Mouse (Mus musculus): ENCODE data around the gene Gm4787. TPM values are rescaled to one million over a fixed set of nuclear protein-coding genes. Genes with fewer than 3 reads are reported as not detected.

Gene Gm4787
- 0.13 and 0.16 TPM in 2 replicates for polyA plus RNA-seq (2021; fragmentation: Nextera tagmentation)
- long read RNA-seq, experiment 1, result 0 reads
- long read RNA-seq, experiment 2, result 0 reads

GRCm38 (mm10) chr12:81379364-81379763, at the start of gene Gm4787:
Gm4787 (minus strand) TSS chr12:81379464.

GRCm38 (mm10) chr12:81421846-81422245, 42.6 kb upstream of the Gm4787 start, which contains the start of gene Adam4:
Adam4 (minus strand) TSS chr12:81421946.

DNA sequence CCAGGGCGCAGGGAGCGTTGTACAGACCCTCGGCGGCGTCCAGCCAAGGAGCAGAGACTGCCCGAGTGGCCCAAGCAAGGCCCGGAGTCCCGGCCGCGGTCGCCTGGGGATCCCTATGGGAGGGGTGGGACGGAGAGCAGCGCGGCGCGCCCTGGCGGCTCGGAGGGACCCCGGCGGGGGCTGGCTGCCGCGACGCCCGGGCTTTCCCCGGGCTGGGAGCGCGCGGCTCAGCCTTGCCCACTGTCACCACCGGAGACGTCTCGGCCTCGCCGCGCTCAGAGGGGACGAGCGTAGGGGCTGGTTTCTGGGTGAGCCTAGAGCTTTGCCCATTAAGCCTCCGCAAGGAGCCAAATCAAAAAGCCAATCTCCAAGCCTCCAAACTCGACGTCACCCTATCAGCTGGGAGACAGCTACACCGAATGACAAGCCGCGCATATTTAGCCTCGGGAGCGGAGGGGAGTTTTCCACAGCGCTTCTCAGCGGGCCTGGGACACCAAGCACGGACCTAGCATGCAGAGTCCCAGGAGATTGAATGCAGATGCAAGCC, 46.3 kb downstream of the Gm4787 start, which contains the start of gene Slc8a3:
Gene Slc8a3, minus strand, starts transcription at position 306 of the 547 bp plus-strand sequence.

Other genes with a start within 250 kb of the Gm4787 start
- 4.4 and 6.8 TPM in 2 replicates for gene Slc8a3, start 46.3 kb downstream of the Gm4787 start, polyA plus RNA-seq (2021; fragmentation: Nextera tagmentation)
- 0.11 and 0.17 TPM in 2 replicates for gene Adam4, start 42.5 kb upstream of the Gm4787 start, polyA plus RNA-seq (2021; fragmentation: Nextera tagmentation)
- gene Cox16, start 105.7 kb upstream of the Gm4787 start, polyA plus RNA-seq (2021; fragmentation: Nextera tagmentation), result 101 and 129 TPM in 2 replicates
- gene Gm20498, start 153.4 kb upstream of the Gm4787 start, polyA plus RNA-seq (2021; fragmentation: Nextera tagmentation), result 37.0 and 56.7 TPM in 2 replicates
- gene Synj2bp, start 153.4 kb upstream of the Gm4787 start, polyA plus RNA-seq (2021; fragmentation: Nextera tagmentation), result 16.6 and 29.6 TPM in 2 replicates
- gene Adam21, start 189.0 kb upstream of the Gm4787 start, polyA plus RNA-seq (2021; fragmentation: Nextera tagmentation), result 0.18 and 0.20 TPM in 2 replicates
- 36.8 and 42.7 TPM in 2 replicates for gene Med6, start 215.5 kb upstream of the Gm4787 start, polyA plus RNA-seq (2021; fragmentation: Nextera tagmentation)

Measured in left cerebral cortex, adult 6 months (tissue).